Mouse (Mus musculus) common myeloid progenitor, adult 5-6 weeks (primary cell): Measurements from ENCODE around the gene Rrp8. TPM values are rescaled to one million over a fixed set of nuclear protein-coding genes. Genes with fewer than 3 reads are reported as not detected.

Source experiments
- ATAC-seq: replicated peaks from 2 replicates; pipeline ENCODE4 v1.8.0; 2016; ENCODE audit warnings: low read depth, mild to moderate bottlenecking, moderate TSS enrichment, inconsistent platforms; ENCODE audit not compliant: poor library complexity, severe bottlenecking
- total RNA-seq: library from RNA; stranded (forward); fragments of 200-1000, 187-1606 nt; gene quantifications from 2 replicates; pipeline ENCODE4 v1.2.3, GENCODE M21; 2017

Rrp8 gene
- 26.5 and 32.6 TPM in 2 replicates for total RNA-seq

- ATAC-seq = peak; percentile 6
Observed at GRCm38 (mm10) chr7:105736911-105737521, at the start of gene Rrp8. Gene Rrp8 (minus strand): TSS chr7:105737385.

- peak; percentile 26; the same call in 1 of the 2 replicates for ATAC-seq
Observed at GRCm38 (mm10) chr7:105786506-105787284, 49.5 kb upstream of the Rrp8 start.

GRCm38 (mm10) chr7:105784556-105784955, 47.4 kb upstream of the Rrp8 start:
- no peak for ATAC-seq

DNA sequence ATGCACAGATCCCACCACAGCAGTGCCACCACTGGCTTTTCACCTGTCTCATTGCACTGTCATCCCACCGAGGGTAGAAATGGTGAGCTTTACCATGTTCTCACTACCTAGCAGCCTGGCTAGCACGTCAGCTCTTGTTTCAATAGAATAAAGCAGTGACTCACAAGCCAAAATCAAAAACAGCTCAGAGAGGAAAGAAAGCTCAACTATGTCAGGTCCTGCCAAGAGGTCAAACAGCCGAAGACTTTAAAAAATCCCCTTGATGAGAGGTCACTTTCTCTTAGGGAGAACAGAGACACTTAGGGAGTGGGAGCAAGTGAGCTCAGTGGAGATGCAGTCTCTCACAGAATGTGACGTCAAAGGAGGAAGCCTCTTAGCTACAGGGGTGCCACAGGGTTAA, 46.7 kb upstream of the Rrp8 start:
- ATAC-seq = no peak

GRCm38 (mm10) chr7:105778553-105779265, 41.5 kb upstream of the Rrp8 start:
- peak; percentile 86 for ATAC-seq

- ATAC-seq = peak; percentile 64
Observed at GRCm38 (mm10) chr7:105777797-105778552, 40.8 kb upstream of the Rrp8 start.

DNA sequence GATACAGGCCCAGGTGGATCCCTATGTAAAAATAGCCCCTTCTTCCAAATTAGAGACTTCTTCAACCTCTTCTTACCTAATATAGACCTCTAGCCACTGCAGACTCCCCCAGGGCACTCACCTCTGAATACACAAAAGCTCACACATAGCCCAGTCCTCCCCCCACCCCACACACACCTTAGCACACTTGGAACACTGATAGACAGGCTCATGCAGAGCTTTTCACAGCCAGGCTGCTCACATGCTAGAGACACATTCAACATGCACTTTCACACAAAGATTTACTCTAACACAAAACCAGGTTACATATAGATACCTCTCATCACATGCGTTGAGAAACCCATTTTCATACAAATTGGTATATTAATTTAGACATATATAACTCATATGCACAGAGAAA, 40.1 kb upstream of the Rrp8 start:
- no peak for ATAC-seq

GRCm38 (mm10) chr7:105776026-105776425, 38.8 kb upstream of the Rrp8 start:
- ATAC-seq = no peak

GRCm38 (mm10) chr7:105774661-105775060, 37.5 kb upstream of the Rrp8 start:
- no peak for ATAC-seq

GRCm38 (mm10) chr7:105773041-105773440, 35.9 kb upstream of the Rrp8 start:
- ATAC-seq = no peak

- ATAC-seq = no peak
Observed at GRCm38 (mm10) chr7:105772331-105772730, 35.1 kb upstream of the Rrp8 start.

- no peak for ATAC-seq
Observed at GRCm38 (mm10) chr7:105769959-105770358, 32.8 kb upstream of the Rrp8 start.

- peak; percentile 78 for ATAC-seq
Observed at GRCm38 (mm10) chr7:105767729-105768165, 30.6 kb upstream of the Rrp8 start.

- no peak for ATAC-seq
Observed at GRCm38 (mm10) chr7:105764331-105764730, 27.1 kb upstream of the Rrp8 start.

DNA sequence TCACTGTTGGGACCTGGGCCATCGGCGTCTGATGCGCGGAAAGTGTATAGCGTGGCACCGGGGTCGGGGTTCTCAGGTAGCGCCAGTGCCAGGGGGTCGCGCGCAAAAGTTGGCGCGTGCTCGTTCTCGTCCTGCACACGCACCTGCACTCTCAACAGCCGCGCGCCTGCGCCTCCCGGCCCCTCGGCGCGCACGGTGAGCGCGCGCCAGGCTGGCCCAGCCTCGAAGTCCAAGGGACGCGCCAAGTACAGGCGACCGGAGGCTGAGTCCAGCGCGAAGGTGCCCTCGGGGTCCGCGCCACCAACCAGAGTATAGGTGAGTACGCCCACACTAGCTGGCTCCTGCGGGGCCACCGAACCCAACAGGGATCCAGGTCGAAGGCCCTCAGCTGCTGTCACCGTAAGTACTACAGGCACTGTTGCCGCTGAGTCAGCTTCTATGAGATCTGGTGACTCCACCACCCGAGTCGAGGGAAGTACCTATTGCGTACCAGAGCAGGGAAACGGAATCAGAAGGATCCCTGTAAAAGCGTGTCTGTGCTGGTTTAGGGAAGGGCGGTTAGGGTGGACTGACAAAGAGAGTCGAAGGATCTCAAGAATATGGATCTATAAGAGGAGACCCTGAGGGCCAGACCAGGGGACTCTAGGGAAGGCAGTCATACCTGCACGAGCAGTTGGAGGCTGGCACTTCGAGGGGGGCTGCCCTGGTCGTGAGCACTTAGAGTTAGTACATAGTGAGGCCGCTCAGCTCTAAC, 25.5 kb upstream of the Rrp8 start:
- ATAC-seq = 0 out of 2 replicates have a peak, but pooled peaks have one; percentile 30

- peak; percentile 38 for ATAC-seq
Observed at GRCm38 (mm10) chr7:105761813-105762484, 24.8 kb upstream of the Rrp8 start.

GRCm38 (mm10) chr7:105753281-105753680, 16.1 kb upstream of the Rrp8 start:
- ATAC-seq = no peak

- ATAC-seq = no peak
Observed at GRCm38 (mm10) chr7:105752716-105753115, 15.5 kb upstream of the Rrp8 start.
